Mouse (Mus musculus) thymus, postnatal 36 days (tissue): ENCODE data around the gene Lpin2.

Experiments
- DNase-seq, 2 experiments: peaks; one replicate each; pipeline ENCODE4 v3.0.0; 2022; ENCODE audit warnings: mixed read lengths in 2 of 2

Gene Lpin2

DNA sequence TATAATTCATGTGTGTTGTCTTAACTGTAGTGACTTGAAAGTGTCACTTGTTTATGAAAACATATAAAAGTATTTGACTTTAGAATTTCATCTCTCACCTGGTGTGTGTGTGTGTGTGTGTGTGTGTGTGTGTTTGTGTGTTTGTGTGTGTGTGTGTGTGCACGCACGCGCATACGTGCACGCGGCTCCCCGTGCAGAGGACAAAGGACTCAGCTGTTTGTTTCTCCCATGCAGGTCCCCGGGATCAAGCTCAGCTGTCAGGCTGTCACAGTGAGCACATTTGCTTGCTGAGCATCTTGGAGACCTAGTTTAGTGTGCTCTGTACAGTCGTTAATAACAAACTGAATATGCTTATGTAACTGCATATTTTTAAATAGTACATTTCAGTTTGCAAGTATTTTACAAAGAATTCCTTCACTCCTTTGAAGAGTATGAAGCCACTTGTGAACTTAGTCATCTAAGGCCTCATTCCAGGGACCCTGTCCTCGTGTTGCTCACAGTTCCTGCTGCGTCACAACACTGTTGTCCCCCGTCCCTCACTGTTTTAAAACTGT is 51.8 kb downstream of the Lpin2 start:
- no peak for DNase-seq

DNA sequence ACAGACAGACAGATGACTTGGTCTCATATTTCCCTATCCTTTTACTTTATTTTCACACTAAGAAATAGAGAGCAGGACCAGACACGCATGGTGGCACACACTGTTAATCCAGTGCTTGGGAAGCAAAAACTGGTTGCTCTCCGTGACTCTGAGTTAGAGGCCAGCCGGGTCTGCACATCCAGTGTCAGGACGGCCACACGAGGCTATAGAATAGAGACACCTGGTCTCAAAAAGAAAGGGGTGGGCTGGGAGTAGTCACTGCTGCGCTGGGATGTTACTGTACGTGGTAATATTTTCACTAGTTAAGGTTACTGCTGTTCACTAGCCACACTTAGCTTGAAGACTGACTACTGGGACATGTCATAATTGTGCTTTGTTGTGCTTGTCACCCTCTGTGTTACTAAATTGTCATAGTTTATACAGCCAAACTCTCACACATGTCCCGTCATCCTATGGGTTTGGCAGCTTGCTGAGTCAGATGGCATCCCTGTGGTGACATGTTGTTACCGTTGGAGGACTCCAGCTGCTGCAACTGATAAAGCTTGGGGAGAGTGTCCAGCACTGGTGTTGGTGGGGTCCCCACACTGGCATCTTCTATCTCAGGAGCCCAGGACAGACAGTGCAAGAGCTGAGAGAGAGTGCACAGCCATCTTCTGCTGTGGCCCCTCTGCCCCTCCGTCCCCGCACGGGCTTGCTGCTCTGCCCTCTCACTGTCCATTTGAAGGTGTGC is 53.0 kb downstream of the Lpin2 start:
- DNase-seq: no peak

DNA sequence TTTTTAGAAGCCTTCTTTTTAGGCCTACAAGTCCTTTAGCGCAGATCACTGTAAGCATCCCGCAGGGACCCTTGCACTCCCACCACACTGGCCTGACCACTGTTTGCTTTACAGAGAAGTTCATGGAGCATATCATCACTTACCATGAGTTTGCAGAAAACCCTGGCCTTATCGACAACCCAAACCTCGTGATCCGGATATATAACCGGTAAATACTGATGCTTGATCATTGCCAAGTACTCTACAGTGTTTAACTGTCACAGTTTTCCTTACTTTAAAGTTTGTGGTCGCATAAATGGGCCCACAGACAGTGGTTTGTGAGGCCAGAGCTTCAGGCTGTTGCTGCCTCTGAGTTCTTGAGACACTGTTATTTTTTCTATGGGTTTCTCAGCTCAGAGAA is 56.1 kb downstream of the Lpin2 start:
- DNase-seq: no peak

DNA sequence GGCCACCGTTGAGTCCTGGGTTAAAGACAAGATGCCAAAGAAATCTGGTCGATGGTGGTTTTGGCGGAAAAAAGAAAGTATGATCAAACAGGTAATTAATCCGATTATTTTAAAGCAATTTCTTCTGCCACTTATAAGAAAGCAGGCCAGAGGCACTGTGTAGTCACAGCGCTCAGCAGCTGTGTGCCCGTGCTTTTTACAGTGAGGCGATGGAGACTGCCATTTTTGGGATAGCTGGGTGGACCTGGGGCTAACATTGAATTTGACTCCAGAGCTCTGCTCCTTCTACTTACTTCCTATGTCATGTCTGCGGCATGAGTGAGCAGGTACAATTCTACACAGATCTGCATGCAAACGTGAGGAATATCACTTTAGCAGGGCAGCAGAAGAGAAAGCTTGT is 58.5 kb downstream of the Lpin2 start:
- no peak for DNase-seq

DNA sequence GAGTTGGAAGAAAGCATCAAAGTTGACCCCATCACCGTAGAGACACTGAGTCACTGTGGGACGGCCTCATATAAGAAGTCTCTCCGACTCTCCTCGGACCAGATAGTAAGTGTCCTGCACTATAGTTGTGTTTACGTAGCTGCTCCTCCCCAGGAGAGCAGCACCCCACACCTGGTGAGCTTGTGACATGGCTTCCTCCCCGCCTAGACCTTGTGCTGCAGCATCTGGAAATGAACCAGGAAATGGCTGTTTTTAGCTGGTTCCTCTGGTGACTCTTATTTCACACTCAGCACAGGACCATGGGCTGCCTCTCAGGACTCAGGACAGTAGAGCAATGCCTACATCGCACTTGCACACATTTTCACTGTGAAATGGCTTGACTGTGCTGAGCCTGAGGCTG is 60.3 kb downstream of the Lpin2 start:
- DNase-seq: no peak

DNA sequence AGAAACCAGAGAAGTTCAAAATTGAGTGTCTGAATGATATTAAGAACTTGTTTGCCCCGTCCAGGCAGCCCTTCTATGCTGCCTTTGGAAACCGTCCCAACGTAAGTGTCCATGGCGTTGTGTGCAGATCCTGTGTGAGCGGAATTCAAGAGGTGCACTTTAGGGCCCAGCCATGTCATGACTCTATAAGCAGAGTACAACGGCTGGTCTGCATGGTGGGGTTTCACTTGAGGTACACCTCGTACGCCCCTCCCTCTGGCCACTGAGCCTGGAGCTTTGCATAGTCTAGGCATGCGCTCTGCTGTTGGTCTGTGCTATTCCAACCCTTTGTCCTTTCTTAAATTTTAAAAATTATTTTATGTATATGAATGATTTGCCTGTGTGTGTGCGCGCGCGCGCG is 62.8 kb downstream of the Lpin2 start:
- no peak for DNase-seq

DNA sequence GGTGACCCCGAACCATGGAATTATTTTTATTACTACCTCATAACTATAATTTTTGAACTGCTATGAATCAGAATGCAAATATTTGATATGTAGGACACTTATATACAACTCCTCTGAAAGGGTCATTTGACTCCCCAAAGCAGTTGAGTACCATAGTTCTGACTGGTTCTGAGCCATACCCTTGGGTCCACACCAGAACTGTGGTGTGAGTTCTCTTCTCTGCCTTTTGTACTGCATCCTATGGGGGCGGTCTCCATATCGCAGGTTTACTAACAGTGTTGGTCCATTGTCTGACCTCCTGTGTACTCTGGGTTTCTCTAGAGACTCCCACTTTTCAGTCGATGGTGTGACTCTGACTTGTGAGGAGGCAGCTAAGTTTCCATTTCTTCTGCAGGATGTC is 63.7 kb downstream of the Lpin2 start:
- DNase-seq: no peak

DNA sequence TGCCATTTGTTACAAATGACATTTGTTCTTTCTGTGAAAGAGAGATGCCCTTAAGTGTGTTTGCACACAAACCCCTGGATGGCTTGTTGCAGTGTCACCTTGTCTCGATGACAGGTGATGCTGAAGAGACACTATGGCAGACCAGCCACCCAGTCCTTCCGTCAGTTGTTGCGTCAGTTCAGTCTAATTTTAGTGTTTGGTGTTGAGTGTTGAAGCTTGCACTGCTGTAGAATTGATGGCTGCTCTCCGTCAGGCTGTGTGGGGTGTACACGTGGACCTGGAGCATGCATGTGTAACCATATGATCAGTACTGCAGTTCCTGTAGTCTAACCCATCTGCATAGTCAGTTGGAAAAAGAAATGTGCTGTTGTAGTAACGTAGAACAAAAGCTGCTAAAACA is 66.6 kb downstream of the Lpin2 start:
- DNase-seq: no peak

DNA sequence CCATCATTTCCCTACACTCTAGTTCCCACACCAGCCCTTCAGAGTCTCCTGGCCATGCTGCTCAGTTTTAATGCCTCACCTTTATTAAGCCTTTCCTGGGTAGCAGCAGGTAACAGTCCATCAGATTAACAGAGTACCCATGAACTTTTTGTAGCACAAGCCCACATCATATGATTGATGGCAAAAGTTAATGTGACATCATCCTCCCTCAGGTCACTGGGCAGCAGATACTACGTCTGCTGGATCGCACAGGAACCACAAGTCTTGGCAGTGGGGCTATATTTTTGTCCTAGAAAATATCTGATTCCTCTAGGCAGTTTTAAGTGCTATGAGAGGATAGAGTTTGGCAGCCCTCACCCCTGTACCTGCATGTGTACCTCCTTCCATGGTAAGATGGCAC is 67.7 kb downstream of the Lpin2 start:
- no peak for DNase-seq

DNA sequence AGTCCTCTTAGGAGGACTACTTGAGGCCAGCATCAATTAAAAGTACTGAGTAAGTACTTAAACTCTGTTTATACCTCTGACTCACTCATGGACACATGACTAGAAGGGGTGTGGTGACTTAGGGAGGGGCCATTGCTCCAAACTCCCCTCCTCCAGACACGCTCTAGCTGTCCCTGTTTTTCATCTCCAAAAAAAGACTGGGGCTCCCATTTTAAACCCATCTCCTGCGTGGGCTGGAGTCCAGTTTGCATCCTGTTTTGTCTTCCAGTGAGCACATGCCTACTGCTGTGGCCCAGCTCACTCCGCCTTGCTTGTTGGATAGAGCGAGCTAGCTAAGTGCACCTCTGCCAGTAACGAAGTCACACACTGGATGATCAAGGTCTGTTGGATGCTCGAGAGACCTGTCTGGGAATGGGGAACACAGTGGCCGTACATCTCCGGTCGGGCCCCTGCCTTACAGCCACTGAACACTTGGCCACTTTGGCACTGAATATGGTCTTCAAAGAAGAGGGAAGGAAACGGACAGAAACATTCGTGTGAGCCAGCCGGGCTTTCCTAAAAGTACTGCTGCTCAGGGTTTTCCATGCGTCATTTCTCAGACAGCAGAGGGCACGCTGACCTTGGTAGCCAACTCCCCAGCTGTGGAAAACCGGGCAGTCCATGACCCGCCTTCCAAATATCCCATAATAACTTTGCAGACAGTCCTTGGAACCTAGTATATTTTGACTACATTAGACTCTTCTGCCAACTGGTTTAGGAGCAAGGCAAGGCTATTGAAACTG is 68.7 kb downstream of the Lpin2 start:
- no peak for DNase-seq

DNA sequence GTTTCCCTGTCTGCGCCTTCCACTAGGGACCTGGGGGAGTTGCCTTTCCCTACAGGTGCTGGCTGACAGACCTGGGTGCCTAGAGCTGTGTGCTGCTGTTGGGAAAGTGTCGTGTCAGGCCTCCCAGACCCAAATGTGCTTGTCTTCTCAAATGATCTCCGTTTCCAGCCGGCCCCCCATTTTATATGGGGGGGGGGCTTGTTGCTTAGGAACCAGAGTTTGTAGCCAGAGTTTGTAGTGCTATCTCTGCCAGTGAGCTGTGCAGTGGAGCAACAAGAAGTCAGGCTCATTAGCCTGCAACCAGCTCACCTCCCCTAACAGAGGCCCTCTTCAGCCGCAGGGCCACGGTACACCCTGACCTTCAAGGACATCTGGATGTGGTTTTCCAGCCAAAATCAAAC is 69.2 kb downstream of the Lpin2 start:
- no peak for DNase-seq

DNA sequence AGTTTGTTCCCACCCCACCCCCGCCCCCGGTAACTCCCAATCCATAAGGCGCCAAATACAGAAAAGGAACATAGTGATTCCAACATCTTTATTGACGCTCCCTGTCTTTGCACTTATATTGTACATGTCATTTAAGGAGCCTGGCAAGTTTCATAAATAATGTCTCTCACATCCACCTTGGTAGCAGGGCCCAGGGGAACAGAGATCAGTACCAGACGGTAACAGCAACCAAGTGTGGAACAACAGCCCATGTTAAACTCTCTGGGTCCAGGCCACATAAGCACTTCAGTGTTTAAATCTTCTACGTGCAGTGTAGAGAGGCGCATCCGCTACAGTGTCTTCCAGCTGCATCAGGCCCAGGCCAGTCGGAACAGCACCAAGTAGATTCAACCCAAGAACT is 69.7 kb downstream of the Lpin2 start:
- DNase-seq: no peak

DNA sequence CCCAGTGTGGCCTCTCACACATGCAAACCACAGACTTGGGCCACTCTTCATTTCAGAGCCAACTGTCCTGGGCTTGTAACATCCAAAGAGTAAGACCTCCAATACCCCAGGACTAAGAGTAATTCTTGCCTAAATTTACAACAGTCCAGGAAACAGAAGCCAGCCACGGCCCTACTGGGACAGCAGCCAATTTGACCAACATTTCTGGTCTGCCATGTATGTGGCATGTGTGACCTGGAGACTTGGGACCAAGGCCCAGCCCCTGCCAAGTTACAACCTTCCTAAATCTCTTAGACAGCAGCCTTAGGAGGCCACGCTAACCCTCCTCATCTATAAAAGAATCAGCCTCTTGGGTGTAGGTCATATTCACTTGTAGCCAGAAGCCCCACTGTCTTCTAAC is 71.0 kb downstream of the Lpin2 start:
- DNase-seq: no peak

DNA sequence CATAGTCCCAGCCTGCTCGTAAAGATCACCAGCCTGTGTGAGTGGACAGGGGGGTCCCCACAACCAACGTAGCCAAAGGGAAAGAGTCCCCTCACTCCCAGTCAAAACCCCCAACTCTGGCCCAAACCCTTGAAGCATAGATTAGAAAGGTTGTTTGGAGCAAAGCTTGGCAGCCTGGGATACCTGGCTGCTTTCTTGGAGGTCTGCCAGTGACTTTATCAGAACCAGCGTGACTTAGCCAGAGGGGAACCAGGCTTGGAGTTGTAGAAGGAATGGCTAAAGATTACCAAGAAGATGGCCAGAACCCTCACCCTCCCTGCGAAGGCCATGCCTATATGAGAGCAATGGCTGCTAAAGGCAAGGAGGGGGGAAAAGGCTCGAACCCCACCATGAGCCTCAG is 71.7 kb downstream of the Lpin2 start:
- DNase-seq: no peak

DNA sequence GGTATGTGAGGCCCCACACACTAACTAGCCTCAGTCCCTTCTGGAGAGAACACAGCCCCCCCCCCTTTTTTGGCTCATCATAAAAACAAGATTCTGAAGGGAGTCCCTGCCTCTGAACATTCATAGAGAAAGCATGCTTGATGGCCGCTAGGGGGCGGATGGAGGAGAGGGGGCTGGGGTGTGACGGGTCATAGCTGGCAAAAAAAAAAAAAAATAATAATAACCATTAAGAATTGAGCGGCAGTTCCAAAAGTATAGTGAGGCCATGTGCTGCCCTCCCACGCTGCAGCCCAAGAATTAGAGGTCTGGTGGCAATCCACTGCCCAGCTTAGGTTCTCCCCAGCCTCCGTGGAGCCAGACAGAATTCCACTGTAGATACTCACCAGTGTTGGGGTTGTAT is 72.4 kb downstream of the Lpin2 start:
- DNase-seq: peak; percentile 17 to 21

DNA sequence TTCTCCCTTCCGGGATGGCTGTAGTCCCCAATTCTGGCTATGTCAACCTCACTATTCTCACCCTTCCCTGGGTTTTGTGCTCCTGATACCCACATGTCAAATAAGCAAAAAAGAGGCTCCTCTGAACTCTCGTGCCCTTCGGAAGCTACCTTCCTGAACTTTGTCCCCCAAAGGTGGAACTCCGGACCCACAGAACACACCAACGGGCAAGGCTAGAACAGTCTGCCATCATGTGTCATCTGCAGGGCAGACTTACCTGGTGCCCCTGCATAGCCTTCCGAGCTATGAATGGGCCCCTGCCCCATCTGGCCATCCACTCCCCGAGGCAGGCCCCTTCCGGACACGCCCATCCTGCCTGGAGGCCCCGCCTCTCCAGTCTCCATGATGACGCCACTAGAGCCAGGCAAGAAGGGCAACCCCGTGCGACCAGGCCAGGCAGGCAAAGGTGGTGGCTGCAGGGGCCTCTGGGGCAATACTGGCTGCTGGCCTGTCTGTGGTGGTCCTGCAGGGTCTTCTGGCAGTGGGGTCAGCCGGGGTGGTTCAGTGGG is 73.8 kb downstream of the Lpin2 start:
- DNase-seq: peak in 1 of 2 experiments; percentile 17

DNA sequence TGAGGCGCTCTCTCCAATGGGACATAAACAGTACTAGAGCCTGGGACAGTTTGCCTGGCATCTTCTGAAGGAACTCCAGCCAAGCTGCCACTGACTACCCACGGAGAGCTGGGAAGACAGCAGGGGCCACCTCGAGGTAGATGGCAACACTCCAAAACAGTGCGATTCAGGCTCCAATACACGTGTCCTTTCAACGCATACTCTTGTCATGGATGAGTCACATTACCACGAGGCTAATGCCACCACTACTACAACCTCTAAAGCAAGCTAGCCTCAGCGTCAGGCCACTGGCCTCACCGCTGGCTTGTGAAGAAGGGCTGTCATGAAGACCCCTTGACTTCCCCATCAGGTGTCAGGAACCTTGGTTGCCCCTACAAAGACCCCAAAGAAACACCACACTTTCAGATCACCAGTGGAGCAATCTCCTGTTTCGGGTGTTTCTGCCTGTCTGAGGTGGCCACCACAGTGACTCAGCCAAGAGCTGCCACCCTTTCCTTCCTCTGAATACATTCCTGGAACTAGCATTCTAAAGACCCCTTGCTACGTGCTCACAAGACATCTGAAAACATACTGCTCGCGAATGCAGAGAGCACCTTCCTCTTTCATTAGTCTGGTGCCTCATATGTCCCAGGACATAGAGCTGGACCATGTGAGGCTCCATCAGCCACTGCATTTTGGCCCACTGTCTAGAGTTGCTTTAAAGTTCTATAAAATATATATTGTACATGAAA is 74.6 kb downstream of the Lpin2 start:
- no peak for DNase-seq

DNA sequence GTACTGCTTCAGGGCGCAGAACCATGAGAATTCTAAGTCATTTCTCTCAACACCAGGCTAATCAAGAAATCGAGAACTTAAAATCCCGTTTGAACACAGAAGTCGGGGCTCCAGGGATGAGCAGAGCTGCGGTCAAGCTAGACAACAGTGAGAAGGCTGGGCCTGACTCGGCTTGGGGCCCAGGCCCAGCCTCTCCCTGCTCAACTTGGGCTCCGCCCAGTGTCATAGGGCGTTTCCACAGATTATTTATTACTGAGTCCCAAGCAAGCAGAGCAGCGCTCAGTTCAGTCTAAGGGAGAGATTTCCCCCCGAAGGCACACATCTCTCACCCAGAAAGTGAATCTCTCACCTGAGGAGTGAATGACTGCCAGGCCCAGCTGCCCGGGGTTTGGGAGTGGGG is 77.4 kb downstream of the Lpin2 start:
- DNase-seq: no peak

DNA sequence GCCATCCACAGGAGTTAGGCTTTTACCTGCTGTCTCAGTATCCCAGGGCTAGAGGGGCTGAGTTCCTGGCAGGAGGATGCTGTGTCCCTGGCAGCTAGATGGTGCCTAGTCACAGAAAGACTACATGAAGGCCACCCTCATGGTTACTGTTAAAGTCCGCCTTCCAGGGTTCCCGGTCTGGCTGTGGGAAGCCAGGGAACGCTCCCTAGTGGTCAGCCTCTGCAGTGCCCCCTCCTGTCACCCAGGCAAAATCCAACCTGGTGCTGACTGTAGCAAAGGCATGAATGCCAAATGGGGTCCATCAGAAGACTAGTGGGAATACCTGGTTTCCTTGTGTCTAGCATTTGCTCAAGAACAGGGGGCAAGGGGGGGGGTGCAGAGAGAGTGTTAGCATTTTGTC is 78.3 kb downstream of the Lpin2 start:
- no peak for DNase-seq

DNA sequence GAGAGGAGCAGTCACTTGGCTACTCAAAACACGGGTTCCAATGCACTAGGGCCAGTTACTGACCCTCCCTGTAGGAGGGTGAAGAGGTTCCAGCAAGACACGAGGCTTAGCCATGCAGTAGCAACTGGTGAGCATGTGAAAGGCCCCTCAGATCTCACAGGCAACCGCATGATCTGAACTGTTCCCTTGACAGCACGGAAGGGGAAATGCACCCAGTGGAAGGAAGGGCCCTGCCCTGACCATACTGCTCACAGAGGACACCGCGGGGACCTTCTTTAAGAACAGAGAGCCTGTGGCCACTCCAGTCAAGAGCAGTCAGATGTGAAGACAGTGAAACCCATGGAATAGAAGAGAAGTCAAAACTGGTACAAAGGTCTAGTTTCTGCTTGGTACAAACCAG is 80.8 kb downstream of the Lpin2 start:
- DNase-seq: peak in 1 of 2 experiments; percentile 13

DNA sequence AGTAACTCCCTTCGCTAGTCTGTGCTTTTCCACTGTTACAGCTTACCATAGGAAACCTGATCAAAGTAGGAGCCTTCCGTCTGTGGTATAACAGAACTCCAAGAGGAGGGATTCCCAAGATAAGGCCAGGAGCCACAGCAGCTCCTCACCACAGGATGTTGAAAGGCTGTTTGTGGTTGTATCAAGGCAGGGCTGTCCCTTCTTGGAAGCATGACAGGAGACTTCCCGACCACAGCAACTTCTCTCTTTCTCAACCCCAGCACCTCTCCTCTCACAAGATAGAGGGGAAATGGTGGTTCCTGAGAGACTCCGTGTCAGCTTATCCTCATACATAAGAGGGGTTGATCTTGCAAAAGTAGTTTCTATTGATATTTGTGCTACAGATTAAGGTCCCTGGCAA is 82.4 kb downstream of the Lpin2 start:
- no peak for DNase-seq

DNA sequence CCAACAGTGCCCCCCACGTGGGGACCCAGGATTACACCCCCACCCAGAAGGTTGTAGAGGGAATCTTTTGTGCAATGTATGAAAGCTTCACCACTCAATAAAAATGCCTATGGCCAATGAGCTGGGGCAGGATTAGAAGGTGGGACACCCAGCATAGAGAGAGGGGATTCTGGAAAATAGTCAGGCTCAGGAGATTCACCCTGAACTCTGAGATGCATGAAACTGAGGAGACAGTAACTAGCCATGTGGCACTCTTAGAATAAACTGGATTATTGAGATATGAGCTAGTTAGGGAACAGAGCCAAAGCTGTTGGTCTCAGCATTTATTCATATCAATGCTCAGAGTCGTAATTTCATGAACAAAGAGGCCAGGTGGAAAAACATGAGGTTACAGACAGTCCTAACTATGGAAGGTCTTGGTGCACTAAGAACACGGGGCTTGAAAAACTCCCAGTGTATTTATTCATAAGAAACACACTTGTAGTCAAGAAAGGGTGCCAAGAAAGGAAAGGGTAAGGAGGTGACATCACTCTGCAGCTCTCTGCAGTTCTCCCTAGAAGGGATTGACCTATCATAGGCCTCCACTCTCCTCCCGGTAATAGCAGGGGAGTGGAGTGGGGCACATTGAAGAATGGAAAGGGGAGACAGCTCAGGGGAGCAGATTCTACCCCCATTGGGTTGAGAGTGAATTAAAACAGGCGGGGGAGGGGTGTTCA is 83.1 kb downstream of the Lpin2 start:
- DNase-seq: no peak

DNA sequence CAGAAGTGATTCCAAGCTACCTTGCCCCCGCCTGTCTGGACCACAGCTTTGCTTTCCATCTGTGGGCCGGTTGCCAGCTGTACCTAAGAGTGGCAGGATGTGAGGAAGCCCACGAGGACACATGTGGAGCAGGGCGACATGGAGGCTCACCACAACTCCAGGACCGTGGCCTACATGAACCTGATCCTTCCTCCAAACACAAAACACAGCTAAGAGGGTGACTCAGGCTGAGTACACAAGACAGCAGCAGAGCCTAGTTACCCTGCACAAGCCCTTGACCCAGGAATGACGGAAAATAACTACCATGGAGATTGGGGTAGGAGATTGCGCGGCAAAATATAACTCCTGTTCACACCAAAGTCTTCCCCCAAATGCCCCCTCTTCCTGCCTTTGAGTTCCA is 85.0 kb downstream of the Lpin2 start:
- DNase-seq: no peak
